Mouse (Mus musculus) hindlimb bud, embryonic 11.5 days (tissue): ENCODE results near the gene Zscan29.
"Not testable (repeated sequence)": the region's sequence is repeated elsewhere in the genome, so short reads cannot be mapped to it uniquely, and the experiment has no call there.

ENCODE experiments used
- DNase-seq: peaks from one replicate; pipeline ENCODE4 v3.0.0-alpha.2; 2012; ENCODE audit warnings: low read depth, low spot score; ENCODE audit errors: extremely low spot score

The Zscan29 gene

DNA sequence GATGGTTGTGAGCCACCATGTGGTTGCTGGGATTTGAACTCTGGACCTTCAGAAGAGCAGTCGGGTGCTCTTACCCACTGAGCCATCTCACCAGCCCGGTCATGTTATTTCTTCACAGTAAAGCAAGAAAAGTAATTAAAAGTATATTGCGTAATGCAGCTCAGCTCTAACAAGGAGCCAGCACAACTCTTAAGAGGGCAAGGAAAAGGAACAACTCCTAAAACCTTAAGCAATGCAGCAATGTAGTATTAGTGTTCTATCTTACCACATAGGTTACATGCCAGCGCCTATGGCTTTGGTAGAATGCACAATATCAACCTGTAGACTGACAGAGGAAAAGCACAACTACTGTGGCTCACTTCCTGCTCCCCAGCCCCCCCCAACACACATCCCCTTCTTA is 33.6 kb downstream of the Zscan29 start:
- no peak for DNase-seq

DNA sequence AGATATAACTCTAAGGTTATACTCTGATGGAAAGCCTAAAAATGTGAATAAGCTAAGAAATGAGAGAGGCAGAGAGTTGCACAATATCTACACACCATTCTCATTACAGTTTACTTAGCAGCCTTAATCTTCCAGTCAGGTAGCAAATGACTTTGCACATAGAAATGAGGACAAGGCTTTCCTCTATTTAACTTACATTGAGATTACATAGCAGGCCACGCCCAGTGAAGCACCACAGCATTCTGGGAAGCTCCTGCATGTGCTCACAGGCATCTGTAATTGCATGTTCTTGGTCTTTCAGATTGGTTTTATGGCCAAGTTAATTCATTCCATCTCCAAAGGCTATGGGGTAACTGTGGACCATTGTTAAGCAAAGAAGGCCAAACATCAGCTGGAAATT is 38.1 kb downstream of the Zscan29 start:
- DNase-seq = no peak

DNA sequence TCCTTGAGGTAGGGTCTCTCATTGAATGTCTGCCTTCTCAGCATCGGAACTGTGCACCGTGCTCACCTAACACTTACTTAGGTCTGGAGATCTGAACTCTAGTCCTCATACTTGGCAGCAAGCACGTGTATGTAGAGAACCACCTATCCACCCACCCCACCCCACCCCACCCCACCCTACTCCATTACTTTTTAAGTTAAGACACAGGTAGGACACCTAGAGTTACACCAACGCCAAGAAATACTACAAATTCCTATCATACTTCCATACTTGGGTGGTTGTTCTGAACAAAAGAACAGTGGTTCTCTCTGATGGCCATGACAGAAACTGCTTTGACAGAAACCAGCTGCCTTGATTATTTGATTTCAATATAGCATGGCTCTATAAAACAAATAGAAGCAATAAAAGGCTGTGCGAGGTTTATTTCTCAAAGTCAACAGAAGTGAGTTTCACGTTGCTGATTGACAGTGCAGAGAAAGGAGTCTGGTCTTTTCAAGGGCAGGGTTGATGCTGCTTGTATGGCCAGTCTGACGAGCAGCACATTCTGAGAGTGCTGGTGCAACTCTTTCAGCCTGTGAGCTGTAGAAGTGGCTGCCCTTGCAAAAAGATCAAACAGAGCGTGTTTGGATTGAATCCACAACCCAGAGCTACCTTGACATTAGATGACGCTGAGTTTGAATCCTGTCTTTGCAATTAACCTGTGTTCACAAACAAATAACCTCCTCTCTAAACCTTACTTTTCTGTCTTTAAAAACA is 41.9 kb downstream of the Zscan29 start:
- no peak for DNase-seq

DNA sequence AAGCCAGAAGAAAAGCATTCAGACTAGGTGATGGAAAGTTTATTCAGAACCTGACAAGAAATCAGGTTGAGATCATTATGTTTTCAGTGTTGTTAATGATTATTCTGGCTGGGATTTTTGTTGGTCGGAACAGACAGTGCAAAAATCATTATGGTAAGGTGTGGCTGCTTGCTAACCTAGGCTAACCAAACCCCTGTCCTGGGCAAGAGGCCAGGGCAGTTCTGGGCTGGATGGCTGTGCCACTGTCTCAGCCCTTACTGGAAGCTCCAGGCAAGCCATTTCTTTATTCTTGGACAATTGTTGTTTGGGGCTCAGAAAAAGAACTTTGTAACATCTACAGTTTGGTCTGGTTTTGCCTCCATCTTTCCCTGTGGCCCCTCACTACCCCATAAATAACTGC is 43.4 kb downstream of the Zscan29 start:
- DNase-seq = no peak

DNA sequence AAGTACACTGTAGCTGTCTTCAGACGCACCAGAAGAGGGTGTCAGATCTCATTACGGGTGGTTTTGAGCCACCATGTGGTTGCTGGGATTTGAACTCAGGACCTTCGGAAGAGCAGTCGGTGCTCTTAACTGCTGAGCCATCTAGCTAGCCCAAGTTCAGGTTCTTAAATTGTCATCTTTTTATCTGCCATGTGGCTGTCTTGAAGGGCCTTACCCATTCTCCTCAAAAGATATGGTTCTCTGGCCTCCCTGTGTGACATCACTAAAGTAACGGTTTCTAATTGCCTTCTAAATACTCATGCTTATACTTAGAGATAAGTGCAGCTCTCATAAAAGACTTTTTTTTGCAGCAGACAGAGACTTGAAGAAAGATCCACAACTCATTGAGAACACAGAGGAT is 44.6 kb downstream of the Zscan29 start:
- DNase-seq = not testable (repeated sequence)

DNA sequence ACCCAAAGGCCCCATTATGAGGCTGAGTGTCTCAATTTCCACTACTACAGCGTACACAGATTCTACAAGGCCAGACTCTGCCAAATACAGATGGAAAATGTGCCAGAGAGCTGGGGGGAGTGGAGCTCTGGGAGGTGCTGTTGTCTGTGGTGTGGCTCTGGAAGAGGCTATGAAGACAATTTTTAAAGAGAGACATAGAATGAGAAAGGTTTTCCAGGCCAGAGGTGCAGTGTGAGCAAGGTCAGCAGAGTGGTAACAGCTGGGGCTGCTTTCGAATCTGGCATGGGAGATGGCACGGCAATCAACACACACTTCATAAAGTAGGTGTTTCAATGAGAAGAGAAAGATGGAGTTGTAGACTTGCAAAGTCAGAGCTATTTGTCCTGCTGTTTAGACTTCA is 51.7 kb downstream of the Zscan29 start:
- no peak for DNase-seq

DNA sequence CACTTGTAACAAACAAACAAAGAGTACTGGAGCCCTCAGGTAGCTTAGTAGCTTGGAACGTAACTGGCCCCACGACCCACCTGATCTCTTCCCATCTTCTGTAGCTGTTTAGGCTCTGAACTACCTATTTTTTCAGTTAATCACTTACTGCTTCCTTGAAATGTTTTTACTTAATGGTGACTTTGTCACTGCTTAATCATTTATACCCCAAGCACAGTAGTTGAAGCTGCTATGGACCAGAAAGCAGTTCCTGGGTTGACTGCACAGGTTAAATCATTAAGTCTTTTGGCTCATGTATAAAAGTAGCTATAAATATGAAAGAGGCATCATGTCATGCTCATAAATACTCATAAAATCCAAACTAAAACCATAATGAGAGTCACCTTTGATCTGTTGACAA is 55.5 kb downstream of the Zscan29 start:
- no peak for DNase-seq

DNA sequence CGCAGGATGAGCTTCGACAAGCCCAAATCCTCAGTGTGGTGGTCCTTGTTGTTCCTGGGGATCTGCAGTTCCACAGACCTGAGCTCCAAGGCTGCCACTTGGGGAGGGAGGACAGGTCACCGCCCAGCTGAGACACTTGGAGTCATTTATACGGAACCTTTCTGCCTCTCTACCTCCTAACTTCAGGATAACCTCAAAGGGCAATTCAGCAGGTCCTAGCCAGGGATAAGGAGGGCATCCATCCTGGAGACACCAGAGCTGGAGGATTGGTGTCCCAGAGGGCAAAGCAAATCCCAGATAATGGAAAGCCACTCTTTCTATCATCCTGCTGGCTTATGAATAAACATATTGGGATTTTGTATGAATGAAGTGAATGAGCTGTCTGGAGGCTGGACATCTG is 61.2 kb downstream of the Zscan29 start, which contains the start of gene Tgm7:
Gene Tgm7, minus strand, starts transcription at position 101 of the 400 bp plus-strand sequence.
- DNase-seq = no peak
